Mouse (Mus musculus) myocyte (in vitro differentiated cells): ENCODE measurements at regions not wholly inside any gene's neighbourhood (a gene's known extent, or its start where the extent isn't known, plus 50 kb on each side); places are given as distances from the start of the nearest gene placed in this dataset.

Experiments
- H3K27me3 ChIP-seq: one replicate; pipeline ENCODE4 v1.6.1; 2011; ENCODE audit not compliant: control insufficient read depth, insufficient read depth, insufficient read length
- H3K36me3 ChIP-seq: one replicate; pipeline ENCODE4 v1.6.1; 2011; ENCODE audit not compliant: control insufficient read depth, insufficient read depth
- H3K4me2 ChIP-seq: one replicate; pipeline ENCODE4 v1.6.1; 2011; ENCODE audit warnings: low read depth, control low read depth
- H3K4me3 ChIP-seq: one replicate; pipeline ENCODE4 v1.5.1; 2011; ENCODE audit warnings: mild to moderate bottlenecking, control low read depth, moderate library complexity
- H3K79me2 ChIP-seq: one replicate; pipeline ENCODE4 v1.6.1; 2011; ENCODE audit not compliant: control insufficient read depth, insufficient read depth
- H3ac ChIP-seq: one replicate; pipeline ENCODE4 v1.6.1; 2011; ENCODE audit not compliant: control insufficient read depth, insufficient read length
- CEBPB ChIP-seq: IDR thresholded peaks from 2 replicates; pipeline ENCODE4 v1.6.1; 2011; ENCODE audit warnings: mild to moderate bottlenecking, moderate library complexity; ENCODE audit not compliant: poor library complexity, insufficient read depth, severe bottlenecking
- E2F4 ChIP-seq: IDR thresholded peaks from one replicate; pipeline ENCODE4 v1.6.1; 2011; ENCODE audit warnings: mild to moderate bottlenecking, control low read depth, moderate library complexity; ENCODE audit not compliant: insufficient read depth
- MAX ChIP-seq: IDR thresholded peaks from one replicate; pipeline ENCODE4 v1.6.1; 2011; ENCODE audit warnings: low read depth, mild to moderate bottlenecking, control low read depth
- MYOD1 ChIP-seq, 3 experiments: IDR thresholded peaks; one replicate each; pipeline ENCODE4 v1.6.1; 2011; ENCODE audit warnings: control low read depth in 2 of 3, low read depth in 2 of 3, mild to moderate bottlenecking in 2 of 3, moderate library complexity in 1 of 3; ENCODE audit not compliant: insufficient read length in 2 of 3, control insufficient read depth in 1 of 3
- MYOG ChIP-seq, 3 experiments: IDR thresholded peaks; one replicate each; pipeline ENCODE4 v1.6.1; 2011; ENCODE audit warnings: control low read depth in 2 of 3, low read depth in 2 of 3, mild to moderate bottlenecking in 2 of 3; ENCODE audit not compliant: insufficient read length in 2 of 3, control insufficient read depth in 1 of 3, insufficient read depth in 1 of 3
- POLR2A ChIP-seq: IDR thresholded peaks from one replicate; pipeline ENCODE4 v1.6.1; 2011; ENCODE audit warnings: low read depth, mild to moderate bottlenecking, control low read depth, moderate library complexity; ENCODE audit not compliant: insufficient read length
- POLR2AphosphoS2 ChIP-seq: IDR thresholded peaks from one replicate; pipeline ENCODE4 v1.6.1; 2011; ENCODE audit warnings: low read depth, control low read depth; ENCODE audit not compliant: insufficient read length
- REST ChIP-seq: IDR thresholded peaks from one replicate; pipeline ENCODE4 v1.6.1; 2011; ENCODE audit warnings: mild to moderate bottlenecking, control low read depth, moderate library complexity; ENCODE audit not compliant: insufficient read depth, insufficient read length
- SRF ChIP-seq: IDR thresholded peaks from one replicate; pipeline ENCODE4 v1.6.1; 2011; ENCODE audit warnings: low read depth; ENCODE audit not compliant: control insufficient read depth, insufficient read length
- TCF12 ChIP-seq: IDR thresholded peaks from one replicate; pipeline ENCODE4 v1.6.1; 2011; ENCODE audit warnings: mild to moderate bottlenecking, control low read depth; ENCODE audit not compliant: poor library complexity, insufficient read depth, severe bottlenecking
- TCF3 ChIP-seq: IDR thresholded peaks from one replicate; pipeline ENCODE4 v1.6.1; 2011; ENCODE audit warnings: low read depth, control low read depth; ENCODE audit not compliant: insufficient read length
- USF1 ChIP-seq: IDR thresholded peaks from one replicate; pipeline ENCODE4 v1.6.1; 2011; ENCODE audit warnings: low read depth, mild to moderate bottlenecking, control low read depth, moderate library complexity

DNA sequence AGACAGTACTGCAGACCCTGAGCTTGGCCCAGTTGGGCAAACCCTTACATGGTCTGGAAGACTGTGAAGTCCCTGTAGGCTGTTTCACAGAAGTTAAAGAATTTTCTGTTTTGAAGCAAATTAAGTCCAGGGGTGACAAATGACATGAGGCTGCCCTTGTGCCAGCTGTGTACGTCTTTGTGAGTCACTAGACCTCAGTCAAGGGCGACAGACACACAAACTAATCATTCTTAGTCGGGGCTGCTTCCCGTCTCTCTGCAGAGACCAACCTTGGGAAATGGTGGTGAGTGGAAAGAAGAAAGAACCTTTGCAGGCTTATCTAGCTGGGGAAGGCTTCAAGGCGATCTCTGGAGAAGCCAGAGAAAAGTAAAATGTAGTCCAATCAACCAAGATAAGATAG is 107.8 kb upstream of the Bmper start:
- Histone ChIP-seq H3K79me2 (no peaks in the 10 kb centered on the region), H3K36me3 (no peaks in the 10 kb centered on the region), H3K27me3 (no peaks in the 10 kb centered on the region), H3K4me3 (no peak overlapping the region), H3ac (no peak overlapping the region), H3K4me2 (no peak overlapping the region)
- TF ChIP-seq TCF3 (no peak), POLR2A (no peak), SRF (no peak), POLR2AphosphoS2 (no peak), E2F4 (no peak), TCF12 (no peak), MAX (no peak), MYOG (IDR thresholded peaks at IDR 0.05; ENCODE audit: control insufficient read depth in 1 of 3, insufficient read depth in 1 of 3, insufficient read length in 2 of 3, low read depth in 2 of 3) (no peak), USF1 (no peak), CEBPB (no peak), REST (no peak), MYOD1 (IDR thresholded peaks at IDR 0.05; ENCODE audit: control insufficient read depth in 1 of 3, insufficient read length in 2 of 3, low read depth in 2 of 3) (no peak)

DNA sequence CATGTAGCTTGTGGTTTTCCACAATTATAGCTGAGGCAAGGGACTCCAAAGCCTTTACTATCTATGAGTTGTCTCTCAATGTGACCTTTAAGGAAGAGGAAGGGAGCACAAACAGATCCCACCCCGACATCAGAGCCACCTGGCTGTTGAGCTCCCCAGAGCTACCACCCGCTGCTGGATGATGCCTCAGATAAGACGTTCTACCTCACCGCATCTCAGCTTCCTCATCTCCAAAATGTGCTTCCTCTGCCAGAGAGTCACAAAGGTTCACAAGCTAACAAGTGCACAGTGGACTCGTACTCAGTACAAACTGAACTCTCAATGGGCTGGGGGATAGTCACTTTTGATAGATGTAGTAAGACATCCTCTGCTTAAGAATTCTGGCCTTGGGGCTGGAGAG is 107.3 kb upstream of the Bmper start:
- no peak for TF ChIP-seq TCF12
- no peak for TF ChIP-seq MAX
- TF ChIP-seq E2F4 = no peak
- TF ChIP-seq USF1 = no peak
- no peak for TF ChIP-seq POLR2A
- TF ChIP-seq SRF = no peak
- TF ChIP-seq MYOG (IDR thresholded peaks at IDR 0.05; ENCODE audit: control insufficient read depth in 1 of 3, insufficient read depth in 1 of 3, insufficient read length in 2 of 3, low read depth in 2 of 3) = no peak
- TF ChIP-seq POLR2AphosphoS2 = no peak
- TF ChIP-seq REST = no peak
- TF ChIP-seq TCF3 = no peak
- no peak for TF ChIP-seq MYOD1 (IDR thresholded peaks at IDR 0.05; ENCODE audit: control insufficient read depth in 1 of 3, insufficient read length in 2 of 3, low read depth in 2 of 3)
- no peak for TF ChIP-seq CEBPB
- Histone ChIP-seq H3ac (no peak overlapping the region), H3K4me2 (no peak overlapping the region), H3K79me2 (no peaks in the 10 kb centered on the region), H3K27me3 (no peaks in the 10 kb centered on the region), H3K4me3 (no peak overlapping the region), H3K36me3 (no peaks in the 10 kb centered on the region)

DNA sequence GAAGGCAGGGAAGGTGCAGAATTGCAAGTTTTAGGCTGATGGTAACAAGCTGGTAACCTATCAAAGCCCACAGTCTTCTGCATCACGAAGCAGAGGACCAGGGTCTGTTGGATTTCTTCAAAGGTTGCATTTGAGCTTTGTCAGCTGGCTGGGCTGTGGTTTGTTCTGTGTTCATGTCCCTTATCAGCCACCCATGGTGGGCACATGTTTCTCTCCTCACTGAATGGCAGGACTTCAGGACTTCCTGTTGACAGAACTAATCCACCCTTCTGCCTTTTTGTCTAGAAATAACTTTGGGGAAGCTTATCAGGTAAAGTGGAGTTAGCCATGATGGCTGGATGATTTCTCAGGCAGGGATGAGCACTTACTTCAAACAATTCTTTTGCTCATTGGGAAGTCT is 106.6 kb upstream of the Bmper start:
- Histone ChIP-seq H3ac (no peak overlapping the region), H3K4me2 (no peak overlapping the region), H3K36me3 (no peaks in the 10 kb centered on the region), H3K4me3 (no peak overlapping the region), H3K79me2 (no peaks in the 10 kb centered on the region), H3K27me3 (no peaks in the 10 kb centered on the region)
- TF ChIP-seq CEBPB = no peak
- no peak for TF ChIP-seq SRF
- TF ChIP-seq MAX = no peak
- TF ChIP-seq MYOG (IDR thresholded peaks at IDR 0.05; ENCODE audit: control insufficient read depth in 1 of 3, insufficient read depth in 1 of 3, insufficient read length in 2 of 3, low read depth in 2 of 3) = no peak
- TF ChIP-seq TCF12 = no peak
- TF ChIP-seq TCF3 = no peak
- TF ChIP-seq POLR2A = no peak
- no peak for TF ChIP-seq USF1
- no peak for TF ChIP-seq POLR2AphosphoS2
- no peak for TF ChIP-seq E2F4
- TF ChIP-seq MYOD1 (IDR thresholded peaks at IDR 0.05; ENCODE audit: control insufficient read depth in 1 of 3, insufficient read length in 2 of 3, low read depth in 2 of 3) = no peak
- no peak for TF ChIP-seq REST

DNA sequence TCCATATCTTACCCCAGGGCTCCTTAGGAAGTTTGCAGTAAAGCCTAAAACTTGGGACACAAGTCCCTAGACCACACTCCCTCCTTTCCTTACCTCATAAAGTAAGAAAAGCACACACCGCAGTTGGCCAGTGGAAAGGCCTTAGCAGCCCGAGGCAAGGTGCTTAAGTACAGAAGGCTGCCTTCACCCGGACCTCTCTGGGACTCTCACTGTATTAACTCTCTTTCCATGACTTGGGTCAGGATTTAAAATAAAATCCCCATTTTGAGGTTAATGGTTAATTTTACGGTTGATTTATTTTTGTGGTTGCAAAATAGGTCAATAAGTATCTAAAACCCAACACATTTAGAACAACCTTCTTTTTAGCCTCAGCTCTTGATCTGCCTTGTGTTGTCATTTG is 103.1 kb upstream of the Bmper start:
- Histone ChIP-seq H3K4me2 (no peak overlapping the region), H3K4me3 (no peak overlapping the region), H3K36me3 (no peaks in the 10 kb centered on the region), H3K27me3 (no peaks in the 10 kb centered on the region), H3K79me2 (no peaks in the 10 kb centered on the region), H3ac (no peak overlapping the region)
- no peak for TF ChIP-seq REST
- TF ChIP-seq TCF3 = no peak
- TF ChIP-seq CEBPB = no peak
- TF ChIP-seq MAX = no peak
- TF ChIP-seq USF1 = no peak
- TF ChIP-seq MYOG (IDR thresholded peaks at IDR 0.05; ENCODE audit: control insufficient read depth in 1 of 3, insufficient read depth in 1 of 3, insufficient read length in 2 of 3, low read depth in 2 of 3) = no peak
- no peak for TF ChIP-seq POLR2A
- no peak for TF ChIP-seq SRF
- no peak for TF ChIP-seq TCF12
- no peak for TF ChIP-seq POLR2AphosphoS2
- TF ChIP-seq E2F4 = no peak
- TF ChIP-seq MYOD1 (IDR thresholded peaks at IDR 0.05; ENCODE audit: control insufficient read depth in 1 of 3, insufficient read length in 2 of 3, low read depth in 2 of 3) = no peak
